Mouse (Mus musculus) heart, adult 2 months (tissue): ENCODE data around the gene Synrg. TPM values are rescaled to one million over a fixed set of nuclear protein-coding genes. Genes with fewer than 3 reads are reported as not detected.

Experiments used
- DNase-seq, 2 experiments: peaks; one replicate each; pipeline ENCODE4 v3.0.0; 2021
- H3K27ac ChIP-seq: fragments of 200-600 bp; 2 replicates; pipeline ENCODE4 v1.8.1; 2022
- H3K27me3 ChIP-seq: fragments of 200-500 bp; 2 replicates; pipeline ENCODE4 v1.6.1; 2012; ENCODE audit warnings: mild to moderate bottlenecking, low read length, inconsistent platforms, mixed read lengths; ENCODE audit not compliant: control insufficient read depth, insufficient read depth
- H3K36me3 ChIP-seq: fragments of 200-500 bp; 2 replicates; pipeline ENCODE4 v1.6.1; 2012; ENCODE audit warnings: low read length, inconsistent platforms; ENCODE audit not compliant: control insufficient read depth, insufficient read depth
- H3K4me1 ChIP-seq: fragments of 200-500 bp; 2 replicates; pipeline ENCODE4 v1.6.1; 2011; ENCODE audit warnings: low read length; ENCODE audit not compliant: control insufficient read depth, insufficient read depth
- H3K4me3 ChIP-seq: fragments of 200-600 bp; 2 replicates; pipeline ENCODE4 v1.8.1; 2022
- H3K79me2 ChIP-seq: fragments of 200-500 bp; replicated peaks from 2 replicates; pipeline ENCODE4 v1.6.1; 2012; ENCODE audit warnings: mild to moderate bottlenecking, inconsistent platforms, low read length, moderate library complexity, mixed read lengths; ENCODE audit not compliant: control insufficient read depth, insufficient read depth
- H3K9ac ChIP-seq: fragments of 200-500 bp; 2 replicates; pipeline ENCODE4 v1.6.1; 2012; ENCODE audit warnings: low read depth, mild to moderate bottlenecking, control low read depth, inconsistent platforms, low read length, mixed read lengths
- CTCF ChIP-seq: fragments of 200-600 bp; IDR thresholded peaks from 2 replicates; pipeline ENCODE4 v1.8.1; 2022; ENCODE audit warnings: antibody characterized with exemption, mild to moderate bottlenecking, moderate library complexity
- EP300 ChIP-seq: fragments of 200-500 bp; IDR thresholded peaks from 2 replicates; pipeline ENCODE4 v1.6.1; 2011; ENCODE audit warnings: low read depth, low read length, control low read depth; ENCODE audit not compliant: insufficient read depth
- POLR2A ChIP-seq: fragments of 200-500 bp; IDR thresholded peaks from 2 replicates; pipeline ENCODE4 v1.6.1; 2011; ENCODE audit warnings: mild to moderate bottlenecking, low read depth, low read length, control low read depth; ENCODE audit not compliant: insufficient read depth
- WGBS: fragments of 180-500 bp; shearing (Covaris S2); methylation state at CpG from one replicate; pipeline ENCODE4 v1.1.7; 2018; 5-methylcytosine and 5-hydroxymethylcytosine counted together
- intact Hi-C: fragments of 180-260 bp; cut with DNase I; formaldehyde crosslinking; loops from one replicate; pipeline ENCODE4 v1.15.1; 2025
- polyA plus RNA-seq: library from polyadenylated mRNA; depleted of rRNA; stranded (reverse); fragments of >200 nt; gene quantifications from 2 replicates; pipeline ENCODE4 v1.2.3, GENCODE M21; 2012
- total RNA-seq, 2 experiments: library from RNA; stranded (reverse); gene quantifications; 2 replicates each; pipeline ENCODE4 v1.2.3; 2021

Gene Synrg
- total and polyA plus RNA-seq, 3 experiments = 12.2 to 28.1 (median 23.7) TPM

GRCm38 (mm10) chr11:84032559-84032958 lies 68.3 kb downstream of the Synrg start:
- no peaks in the 10 kb centered on the region; the same call in 1 of the 2 replicates for H3K79me2 ChIP-seq
- no peak for TF ChIP-seq POLR2A
- no peak for TF ChIP-seq EP300
- TF ChIP-seq CTCF = no peak
- no peak overlapping the region for H3K4me3 ChIP-seq
- no peaks in the 10 kb centered on the region for H3K27me3 ChIP-seq
- WGBS = 59% methylated on average over 5 of the region's 5 CpGs
- H3K27ac ChIP-seq = no peak overlapping the region
- intact Hi-C loops = loop anchor here (5.0 kb wide), 1 partner anchor 245 kb away; no protein-coding TSS in a partner anchor
- H3K4me1 ChIP-seq = peaks cover 5% of the 10 kb centered on the region
- H3K36me3 ChIP-seq = no peaks in the 10 kb centered on the region
- DNase-seq = no peak
- no peak overlapping the region for H3K9ac ChIP-seq

GRCm38 (mm10) chr11:84033671-84034070 lies 69.4 kb downstream of the Synrg start:
- H3K27ac ChIP-seq = no peak overlapping the region
- no peak for DNase-seq
- no peaks in the 10 kb centered on the region for H3K36me3 ChIP-seq
- TF ChIP-seq POLR2A (no peak), CTCF (no peak), EP300 (no peak)
- H3K4me3 ChIP-seq = no peak overlapping the region
- intact Hi-C loops = loop anchor here (5.0 kb wide), 1 partner anchor 246 kb away; no protein-coding TSS in a partner anchor
- H3K27me3 ChIP-seq = no peaks in the 10 kb centered on the region
- H3K4me1 ChIP-seq = peaks cover 5% of the 10 kb centered on the region
- 91% methylated on average over 5 of the region's 5 CpGs for WGBS
- H3K79me2 ChIP-seq = no peaks in the 10 kb centered on the region; the same call in 1 of the 2 replicates
- no peak overlapping the region for H3K9ac ChIP-seq

GRCm38 (mm10) chr11:84040621-84041020 lies 76.4 kb downstream of the Synrg start:
- H3K9ac ChIP-seq = no peak overlapping the region
- H3K4me3 ChIP-seq = no peak overlapping the region
- DNase-seq = no peak
- H3K79me2 ChIP-seq = no peaks in the 10 kb centered on the region
- no peak overlapping the region for H3K27ac ChIP-seq
- no peak for TF ChIP-seq CTCF
- TF ChIP-seq EP300 = no peak
- no peak for TF ChIP-seq POLR2A
- no peaks in the 10 kb centered on the region for H3K27me3 ChIP-seq
- no peaks in the 10 kb centered on the region for H3K4me1 ChIP-seq
- intact Hi-C loops = no loop called here
- 88% methylated on average over 6 of the region's 6 CpGs for WGBS
- no peaks in the 10 kb centered on the region for H3K36me3 ChIP-seq

- no peak overlapping the region for H3K27ac ChIP-seq
- WGBS = 87% methylated on average over 14 of the region's 14 CpGs
Observed at GRCm38 (mm10) chr11:84042808-84043762, 78.9 kb downstream of the Synrg start.

DNA sequence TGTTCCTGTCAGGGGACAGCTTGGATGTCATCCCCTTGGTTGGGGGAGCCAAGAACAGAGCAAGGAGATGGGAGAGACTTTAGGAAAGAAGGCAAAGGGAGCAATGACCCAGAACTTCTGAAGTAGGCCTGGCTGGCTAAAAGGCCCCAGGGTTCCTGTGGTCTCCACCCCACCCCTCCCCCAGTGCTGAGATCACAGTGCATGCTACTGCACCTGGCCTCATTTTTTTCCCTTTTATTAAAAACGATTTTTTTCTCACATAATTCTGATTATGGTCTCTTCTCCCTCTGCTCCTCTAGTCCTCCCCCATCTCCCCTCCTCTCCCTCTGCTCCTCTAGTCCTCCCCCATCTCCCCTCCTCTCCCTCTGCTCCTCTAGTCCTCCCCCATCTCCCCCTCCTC lies 80.8 kb downstream of the Synrg start:
- Histone ChIP-seq H3K4me1 (no peaks in the 10 kb centered on the region), H3K4me3 (no peak overlapping the region), H3K9ac (no peak overlapping the region), H3K36me3 (no peaks in the 10 kb centered on the region), H3K79me2 (no peaks in the 10 kb centered on the region), H3K27ac (no peak overlapping the region), H3K27me3 (no peaks in the 10 kb centered on the region)
- TF ChIP-seq POLR2A = no peak
- TF ChIP-seq CTCF = no peak
- TF ChIP-seq EP300 = no peak
- 25% methylated on average over 1 of the region's 1 CpGs for WGBS
- intact Hi-C loops = no loop called here
- DNase-seq = no peak

More at GRCm38 (mm10) chr11:84042808-84043762, 78.9 kb downstream of the Synrg start:
- no peak for TF ChIP-seq EP300
- Histone ChIP-seq H3K4me1 (no peaks in the 10 kb centered on the region), H3K4me3 (no peak overlapping the region), H3K36me3 (no peaks in the 10 kb centered on the region), H3K27me3 (no peaks in the 10 kb centered on the region), H3K79me2 (no peaks in the 10 kb centered on the region), H3K9ac (no peak overlapping the region)
- intact Hi-C loops = no loop called here
- DNase-seq = no peak

DNA sequence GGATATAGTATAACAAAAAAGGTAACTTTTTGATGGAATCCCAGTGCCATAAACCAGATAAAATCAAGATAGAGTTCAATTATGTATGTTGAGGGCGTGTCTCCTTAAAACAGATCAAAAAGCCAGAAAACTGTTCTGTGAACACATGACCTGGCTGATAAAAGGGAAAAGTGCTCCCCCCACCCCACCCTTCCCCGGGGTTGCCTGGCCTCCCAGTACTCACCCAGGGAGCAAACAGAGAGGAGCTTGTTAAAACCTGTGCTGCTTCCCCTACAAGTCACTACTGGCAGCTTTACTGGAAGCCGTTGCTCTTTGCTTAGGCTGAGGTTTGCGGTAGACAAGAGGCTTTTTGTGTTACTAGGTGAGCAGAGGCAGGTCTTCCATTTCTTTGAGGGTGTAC lies 83.0 kb downstream of the Synrg start:
- Histone ChIP-seq H3K4me3 (no peak overlapping the region), H3K27me3 (no peaks in the 10 kb centered on the region), H3K27ac (no peak overlapping the region), H3K9ac (no peak overlapping the region), H3K79me2 (no peaks in the 10 kb centered on the region), H3K4me1 (no peaks in the 10 kb centered on the region), H3K36me3 (no peaks in the 10 kb centered on the region)
- DNase-seq = no peak
- intact Hi-C loops = no loop called here
- 66% methylated on average over 4 of the region's 4 CpGs for WGBS
- TF ChIP-seq EP300 = no peak
- TF ChIP-seq CTCF = no peak
- TF ChIP-seq POLR2A = no peak
